Mouse (Mus musculus): ENCODE measurements around the gene Srek1ip1. TPM values are rescaled to one million over a fixed set of nuclear protein-coding genes. Genes with fewer than 3 reads are reported as not detected.
A peak's percentile ranks its signal among the peaks of the same experiment; 100 is the strongest.

Srek1ip1 gene
- total and polyA plus RNA-seq, 2 experiments from 2014 or later = 12.3 to 12.9 TPM

- Histone ChIP-seq H3K9me3 (ENCODE audit: low read length) (no peaks in the 10 kb centered on the region), H3K4me1 (ENCODE audit: insufficient read depth, low read length) (no peaks in the 10 kb centered on the region), H3K36me3 (ENCODE audit: insufficient read depth, low read length) (no peaks in the 10 kb centered on the region), H3K27ac (ENCODE audit: low read depth, low read length) (no peak overlapping the region), H3K4me3 (ENCODE audit: low read depth, low read length) (no peak overlapping the region), H3K9ac (replicated peaks; ENCODE audit: low read length, poor library complexity, severe bottlenecking) (no peak overlapping the region), H3K4me2 (ENCODE audit: low read depth, low read length, poor library complexity, severe bottlenecking) (no peak overlapping the region), H3K27me3 (ENCODE audit: insufficient read depth, low read length) (no peaks in the 10 kb centered on the region)
- no peak for DNase-seq (ENCODE audit: low spot score)
- no peak for TF ChIP-seq CTCF (IDR thresholded peaks at IDR 0.05)
- ATAC-seq (ENCODE audit: low FRiP score) = 0 out of 2 replicates have a peak, but pooled peaks have one; percentile 34
- WGBS = 70% methylated on average over 2 of the region's 2 CpGs
Observed at GRCm38 (mm10) chr13:104853645-104854044, 61.4 kb downstream of the Srek1ip1 start.

- 3% methylated on average over 38 of the region's 38 CpGs for WGBS
- no peaks in the 10 kb centered on the region for H3K36me3 ChIP-seq (ENCODE audit: insufficient read depth, low read length)
- no peaks in the 10 kb centered on the region for H3K4me1 ChIP-seq (ENCODE audit: insufficient read depth, low read length)
- H3K9me3 ChIP-seq (ENCODE audit: low read length) = no peaks in the 10 kb centered on the region
- no peak within 1 kb of the TSS for H3K27ac ChIP-seq (ENCODE audit: low read depth, low read length)
- peak within 1 kb of the TSS; percentile 57 for H3K9ac ChIP-seq (replicated peaks; ENCODE audit: low read length, poor library complexity, severe bottlenecking)
- TF ChIP-seq CTCF (IDR thresholded peaks at IDR 0.05) = no peak
- ATAC-seq (ENCODE audit: low FRiP score) = peak; percentile 77
- H3K4me3 ChIP-seq (ENCODE audit: low read depth, low read length) = peak within 1 kb of the TSS; percentile 56
- no peaks in the 10 kb centered on the region for H3K27me3 ChIP-seq (ENCODE audit: insufficient read depth, low read length)
- peak within 1 kb of the TSS; percentile 95 for H3K4me2 ChIP-seq (ENCODE audit: low read depth, low read length, poor library complexity, severe bottlenecking)
- DNase-seq (ENCODE audit: low spot score) = peak; percentile 59
Observed at GRCm38 (mm10) chr13:104863127-104863979, 71.1 kb downstream of the Srek1ip1 start, which contains the start of gene Shisal2b. TSS of gene Shisal2b (minus strand) at chr13:104863893.

- Histone ChIP-seq H3K4me3 (ENCODE audit: low read depth, low read length) (no peak overlapping the region), H3K4me1 (ENCODE audit: insufficient read depth, low read length) (no peaks in the 10 kb centered on the region), H3K4me2 (ENCODE audit: low read depth, low read length, poor library complexity, severe bottlenecking) (no peak overlapping the region), H3K27ac (ENCODE audit: low read depth, low read length) (no peak overlapping the region), H3K9ac (replicated peaks; ENCODE audit: low read length, poor library complexity, severe bottlenecking) (no peak overlapping the region), H3K9me3 (ENCODE audit: low read length) (no peaks in the 10 kb centered on the region), H3K36me3 (ENCODE audit: insufficient read depth, low read length) (no peaks in the 10 kb centered on the region), H3K27me3 (ENCODE audit: insufficient read depth, low read length) (no peaks in the 10 kb centered on the region)
- no peak for DNase-seq (ENCODE audit: low spot score)
- 77% methylated on average over 5 of the region's 5 CpGs for WGBS
- no peak for ATAC-seq (ENCODE audit: low FRiP score)
- TF ChIP-seq CTCF (IDR thresholded peaks at IDR 0.05) = no peak
Observed at GRCm38 (mm10) chr13:104866726-104867125, 74.4 kb downstream of the Srek1ip1 start.

- Histone ChIP-seq H3K9ac (replicated peaks; ENCODE audit: low read length, poor library complexity, severe bottlenecking) (no peak overlapping the region), H3K9me3 (ENCODE audit: low read length) (no peaks in the 10 kb centered on the region), H3K4me3 (ENCODE audit: low read depth, low read length) (no peak overlapping the region), H3K4me1 (ENCODE audit: insufficient read depth, low read length) (no peaks in the 10 kb centered on the region), H3K27me3 (ENCODE audit: insufficient read depth, low read length) (no peaks in the 10 kb centered on the region), H3K36me3 (ENCODE audit: insufficient read depth, low read length) (no peaks in the 10 kb centered on the region), H3K4me2 (ENCODE audit: low read depth, low read length, poor library complexity, severe bottlenecking) (no peak overlapping the region), H3K27ac (ENCODE audit: low read depth, low read length) (no peak overlapping the region)
- 93% methylated on average over 2 of the region's 2 CpGs for WGBS
- no peak for TF ChIP-seq CTCF (IDR thresholded peaks at IDR 0.05)
- DNase-seq (ENCODE audit: low spot score) = no peak
- no peak for ATAC-seq (ENCODE audit: low FRiP score)
Observed at GRCm38 (mm10) chr13:104869907-104870306, 77.6 kb downstream of the Srek1ip1 start.

GRCm38 (mm10) chr13:104878508-104878907 is 86.2 kb downstream of the Srek1ip1 start:
- Histone ChIP-seq H3K36me3 (ENCODE audit: insufficient read depth, low read length) (no peaks in the 10 kb centered on the region), H3K27ac (ENCODE audit: low read depth, low read length) (no peak overlapping the region), H3K9ac (replicated peaks; ENCODE audit: low read length, poor library complexity, severe bottlenecking) (no peak overlapping the region), H3K4me1 (ENCODE audit: insufficient read depth, low read length) (no peaks in the 10 kb centered on the region), H3K27me3 (ENCODE audit: insufficient read depth, low read length) (no peaks in the 10 kb centered on the region), H3K4me3 (ENCODE audit: low read depth, low read length) (no peak overlapping the region), H3K9me3 (ENCODE audit: low read length) (no peaks in the 10 kb centered on the region), H3K4me2 (ENCODE audit: low read depth, low read length, poor library complexity, severe bottlenecking) (no peak overlapping the region)
- WGBS = 83% methylated on average over 4 of the region's 4 CpGs
- no peak for TF ChIP-seq CTCF (IDR thresholded peaks at IDR 0.05)
- DNase-seq (ENCODE audit: low spot score) (no peak), ATAC-seq (ENCODE audit: low FRiP score) (no peak)

GRCm38 (mm10) chr13:104883566-104884249 is 91.4 kb downstream of the Srek1ip1 start:
- Histone ChIP-seq H3K9me3 (ENCODE audit: low read length) (no peaks in the 10 kb centered on the region), H3K9ac (replicated peaks; ENCODE audit: low read length, poor library complexity, severe bottlenecking) (no peak overlapping the region), H3K4me1 (ENCODE audit: insufficient read depth, low read length) (no peaks in the 10 kb centered on the region; the same call in 1 of the 2 replicates), H3K27ac (ENCODE audit: low read depth, low read length) (no peak overlapping the region), H3K27me3 (ENCODE audit: insufficient read depth, low read length) (no peaks in the 10 kb centered on the region), H3K4me3 (ENCODE audit: low read depth, low read length) (no peak overlapping the region), H3K4me2 (ENCODE audit: low read depth, low read length, poor library complexity, severe bottlenecking) (no peak overlapping the region), H3K36me3 (ENCODE audit: insufficient read depth, low read length) (no peaks in the 10 kb centered on the region)
- DNase-seq (ENCODE audit: low spot score) (no peak), ATAC-seq (ENCODE audit: low FRiP score) (no peak)
- no peak for TF ChIP-seq CTCF (IDR thresholded peaks at IDR 0.05)
- WGBS = 44% methylated on average over 7 of the region's 16 CpGs
